In genomic region chr11:121552167-121552566, GRCm38 (mm10) we compare ENCODE assay signal across 10 mouse cellular contexts. TPM values are rescaled to one million over a fixed set of nuclear protein-coding genes. Genes with fewer than 3 reads are reported as not detected.
DNase-seq lines count a peak whose midpoint lies in the region; ATAC-seq and TF ChIP-seq lines count a peak whose summit lies in the region.
"Had no signal": no experiment of that assay in that cellular context is flagged by ENCODE, and none has a peak within 500 bp of the region (broad histone marks: within the 10 kb centered on the region; RNA-seq: fewer than 3 reads in every experiment).

No protein-coding gene starts in this region.

- no peaks in the 10 kb centered on the region for H3K9me3 ChIP-seq in midbrain, embryonic 11.5 days (ENCODE audit: control insufficient read depth, low read length)
- no peaks in the 10 kb centered on the region for H3K9me3 ChIP-seq in midbrain, embryonic 10.5 days (replicated peaks)
- H3K9me3 ChIP-seq in hindbrain, embryonic 14.5 days (ENCODE audit: control insufficient read depth, low read length) = no peaks in the 10 kb centered on the region
- H3K9me3 ChIP-seq: heart, embryonic 13.5 days had no signal

- no peak overlapping the region for H3K4me3 ChIP-seq in cerebellum, adult 2 months (replicated peaks; ENCODE audit: insufficient read depth, low read depth, low read length)
- no peak overlapping the region for H3K4me3 ChIP-seq in midbrain, embryonic 11.5 days (ENCODE audit: low read depth, low read length)
- no peak overlapping the region for H3K4me3 ChIP-seq in midbrain, embryonic 10.5 days
- no peak overlapping the region for H3K4me3 ChIP-seq in hindbrain, embryonic 14.5 days (replicated peaks; ENCODE audit: low read length)
- H3K4me3 ChIP-seq: heart, embryonic 13.5 days had no signal

- H3K4me2 ChIP-seq in midbrain, embryonic 11.5 days = no peak overlapping the region
- H3K4me2 ChIP-seq in hindbrain, embryonic 14.5 days (replicated peaks) = no peak overlapping the region
- H3K4me2 ChIP-seq: heart, embryonic 13.5 days had no signal

- no peak overlapping the region for H3K27ac ChIP-seq in cerebellum, adult 2 months (ENCODE audit: insufficient read depth, low read length)
- H3K27ac ChIP-seq in midbrain, embryonic 11.5 days (ENCODE audit: low read depth, low read length) = no peak overlapping the region
- no peak overlapping the region for H3K27ac ChIP-seq in midbrain, embryonic 10.5 days (replicated peaks)
- no peak overlapping the region for H3K27ac ChIP-seq in hindbrain, embryonic 14.5 days
- H3K27ac ChIP-seq: heart, embryonic 13.5 days had no signal

- TF ChIP-seq POLR2A in cerebellum, adult 2 months (IDR thresholded peaks at IDR 0.05; ENCODE audit: borderline replicate concordance, insufficient read depth, low read length) = no peak

- H3K9ac ChIP-seq in midbrain, embryonic 11.5 days (ENCODE audit: low read length) = no peak overlapping the region
- H3K9ac ChIP-seq in hindbrain, embryonic 14.5 days = no peak overlapping the region
- H3K9ac ChIP-seq: heart, embryonic 13.5 days had no signal

- no peak for ATAC-seq in midbrain, embryonic 11.5 days (ENCODE audit: low FRiP score)
- ATAC-seq in hindbrain, embryonic 14.5 days (ENCODE audit: low FRiP score) = peak; percentile 65; the same call in 1 of the 2 replicates

- WGBS in cerebellum, adult 2 months = 55% methylated on average over 4 of the region's 4 CpGs
- WGBS in midbrain, embryonic 11.5 days = 77% methylated on average over 4 of the region's 4 CpGs
- WGBS in midbrain, embryonic 10.5 days = 86% methylated on average over 4 of the region's 4 CpGs
- whole genome bisulfite sequencing in hindbrain, embryonic 14.5 days = 62% methylated on average over 4 of the region's 4 CpGs

- H3K4me1 ChIP-seq in cerebellum, adult 2 months (ENCODE audit: control insufficient read depth, insufficient read depth, low read length) = 0 out of 2 replicates have a peak, but pooled peaks cover 5% of the 10 kb centered on the region
- peaks cover 19% of the 10 kb centered on the region for H3K4me1 ChIP-seq in midbrain, embryonic 11.5 days (ENCODE audit: control insufficient read depth, insufficient read depth, low read length)
- H3K4me1 ChIP-seq in midbrain, embryonic 10.5 days = peaks cover 33% of the 10 kb centered on the region
- peaks cover 30% of the 10 kb centered on the region for H3K4me1 ChIP-seq in hindbrain, embryonic 14.5 days (replicated peaks; ENCODE audit: control insufficient read depth, insufficient read depth, low read length)

- no peaks in the 10 kb centered on the region for H3K27me3 ChIP-seq in cerebellum, adult 2 months (ENCODE audit: control insufficient read depth, insufficient read depth, low read length)
- no peaks in the 10 kb centered on the region for H3K27me3 ChIP-seq in midbrain, embryonic 11.5 days (ENCODE audit: control insufficient read depth, insufficient read depth, low read length)
- no peaks in the 10 kb centered on the region for H3K27me3 ChIP-seq in midbrain, embryonic 10.5 days (ENCODE audit: low read depth, poor library complexity, severe bottlenecking)
- H3K27me3 ChIP-seq in hindbrain, embryonic 14.5 days (ENCODE audit: control insufficient read depth, insufficient read depth, low read length) = no peaks in the 10 kb centered on the region
- H3K27me3 ChIP-seq: heart, embryonic 13.5 days had no signal

- DNase-seq in cerebellum, postnatal 14 days = peak; percentile 40 to 57
- no peak for DNase-seq in cerebellum, adult 2 months
- DNase-seq in midbrain, embryonic 11.5 days (ENCODE audit: low spot score, missing footprints) = peak; percentile 81
- no peak for DNase-seq in midbrain, embryonic 10.5 days (ENCODE audit: low spot score)
- peak; percentile 49 for DNase-seq in hindbrain, embryonic 14.5 days (ENCODE audit: low spot score)
- peak; percentile 44 for DNase-seq in naive thymus-derived CD4-positive, alpha-beta T cell, adult 2 months (ENCODE audit: low read depth)
- no peak for DNase-seq in testis, postnatal 10 days (ENCODE audit: low spot score)
- DNase-seq in gastrocnemius, postnatal 10 days = no peak
- DNase-seq: B cell, adult 2 months had no signal

- no peaks in the 10 kb centered on the region for H3K36me3 ChIP-seq in midbrain, embryonic 11.5 days (ENCODE audit: control insufficient read depth, insufficient read depth, low read length)
- peaks cover 5% of the 10 kb centered on the region; the same call in 1 of the 2 replicates for H3K36me3 ChIP-seq in midbrain, embryonic 10.5 days
- 0 out of 2 replicates have a peak, but pooled peaks cover 3% of the 10 kb centered on the region for H3K36me3 ChIP-seq in hindbrain, embryonic 14.5 days (replicated peaks; ENCODE audit: control insufficient read depth, insufficient read depth)

- no peak for TF ChIP-seq CTCF in cerebellum, adult 2 months (IDR thresholded peaks at IDR 0.05; ENCODE audit: borderline replicate concordance, insufficient read depth, low read depth, low read length)

RNA-seq across cellular contexts. Expression of gene Zfp750, which starts 33.0 kb away (rescaled TPM):
- polyA plus RNA-seq in cerebellum, adult 2 months (2012; rRNA removed) = 0.98 and 1.00 TPM in 2 replicates
- polyA plus RNA-seq in midbrain, embryonic 11.5 days (2014; fragmentation: Nextera tagmentation; extraction: Ambion mirVana) = 0.17 and 0.20 TPM in 2 replicates
- 0.46 and 0.67 TPM in 2 replicates for polyA plus RNA-seq in midbrain, embryonic 10.5 days (2016; fragmentation: Nextera tagmentation; extraction: Ambion mirVana)
- 0.19 and 0.21 TPM in 2 replicates for polyA plus RNA-seq in hindbrain, embryonic 14.5 days (2014; fragmentation: Nextera tagmentation; extraction: Ambion mirVana)
- not detected for total RNA-seq in gastrocnemius, postnatal 10 days (2021)

Comparison
In these comparisons a context has a peak if more than half of its experiments do, and no peak if none do; other contexts are left out.
1. DNase-seq: peak in cerebellum, postnatal 14 days (2 of 2), midbrain, embryonic 11.5 days (single experiment), hindbrain, embryonic 14.5 days (single experiment) and naive thymus-derived CD4-positive, alpha-beta T cell, adult 2 months (single experiment); none in cerebellum, adult 2 months (0 of 2), midbrain, embryonic 10.5 days (single experiment), testis, postnatal 10 days (single experiment) and gastrocnemius, postnatal 10 days (single experiment).